Mouse (Mus musculus): Measurements from ENCODE around the gene Sipa1l2.

GRCm38 (mm10) chr8:125529019-125529418 is 40.6 kb downstream of the Sipa1l2 start:
- TF ChIP-seq POLR2A (IDR thresholded peaks at IDR 0.05; ENCODE audit: control insufficient read depth, low read depth, low read length) (no peak), CTCF (IDR thresholded peaks at IDR 0.05; ENCODE audit: control insufficient read depth, insufficient read depth, insufficient replicate concordance, low read depth, low read length) (no peak)
